Mouse (Mus musculus) liver, postnatal 0 days (tissue): Measurements from ENCODE around the gene Chst1. TPM values are rescaled to one million over a fixed set of nuclear protein-coding genes. Genes with fewer than 3 reads are reported as not detected.

Source experiments
- ATAC-seq: fragments of 200-750 bp; cut with Nextera tagmentation; 2 replicates; pipeline ENCODE4 v1.8.0; 2017; ENCODE audit warnings: mild to moderate bottlenecking, moderate library complexity
- DNase-seq: peaks from one replicate; pipeline ENCODE4 v3.0.0-alpha.2; 2016
- H3K27ac ChIP-seq: fragments of 300-500 bp; sonication (generic); 2 replicates; pipeline ENCODE4 v1.5.1; 2014; ENCODE audit warnings: antibody characterized with exemption, moderate library complexity, mild to moderate bottlenecking, low read depth
- H3K27me3 ChIP-seq: fragments of 300-500 bp; sonication (generic); 2 replicates; pipeline ENCODE4 v1.6.1; 2014; ENCODE audit warnings: low read length, control low read depth, mixed read lengths; ENCODE audit not compliant: insufficient read depth
- H3K36me3 ChIP-seq: fragments of 300-500 bp; sonication (generic); replicated peaks from 2 replicates; pipeline ENCODE4 v1.6.1; 2014; ENCODE audit warnings: mild to moderate bottlenecking, control low read depth, low read length, moderate library complexity, mixed read lengths; ENCODE audit not compliant: insufficient read depth
- H3K4me1 ChIP-seq: fragments of 300-500 bp; sonication (generic); 2 replicates; pipeline ENCODE4 v1.6.1; 2014; ENCODE audit warnings: antibody characterized with exemption, mild to moderate bottlenecking, control low read depth; ENCODE audit not compliant: insufficient read depth
- H3K4me2 ChIP-seq: fragments of 300-500 bp; sonication (generic); 2 replicates; pipeline ENCODE4 v1.6.1; 2014; ENCODE audit warnings: low read depth, mild to moderate bottlenecking, low read length, moderate library complexity, mixed read lengths
- H3K4me3 ChIP-seq: fragments of 300-500 bp; sonication (generic); 2 replicates; pipeline ENCODE4 v1.5.1; 2014; ENCODE audit warnings: low read depth, low read length
- H3K9ac ChIP-seq: fragments of 300-500 bp; sonication (generic); replicated peaks from 2 replicates; pipeline ENCODE4 v1.6.1; 2014; ENCODE audit warnings: mild to moderate bottlenecking, moderate library complexity
- H3K9me3 ChIP-seq: fragments of 300-500 bp; sonication (generic); 2 replicates; pipeline ENCODE4 v1.6.1; 2016; ENCODE audit warnings: mild to moderate bottlenecking, control low read depth, low read length, mixed read lengths
- CTCF ChIP-seq: sonication (generic); IDR thresholded peaks from 2 replicates; pipeline ENCODE4 v1.5.1; 2016; ENCODE audit warnings: antibody characterized with exemption, low read depth
- EP300 ChIP-seq: IDR thresholded peaks from 2 replicates; pipeline ENCODE4 v1.6.1; 2016; ENCODE audit warnings: antibody characterized with exemption, low read depth, mild to moderate bottlenecking
- WGBS: fragments of 180-500 bp; shearing (Covaris S2); extraction: QIAGEN DNeasy Blood & Tissue Kit; methylation state at CpG from one replicate; pipeline ENCODE4 v1.1.7; 2014; ENCODE audit not compliant: insufficient replicate concordance; 5-methylcytosine and 5-hydroxymethylcytosine counted together
- polyA plus RNA-seq: library from polyadenylated mRNA; unstranded; fragments of >200 nt; fragmentation: Nextera tagmentation; extraction: Ambion mirVana; gene quantifications from 2 replicates; pipeline ENCODE4 v1.2.1, GENCODE M21; 2015

Gene Chst1
- polyA plus RNA-seq, result 0.05 and 0.06 TPM in 2 replicates

DNA sequence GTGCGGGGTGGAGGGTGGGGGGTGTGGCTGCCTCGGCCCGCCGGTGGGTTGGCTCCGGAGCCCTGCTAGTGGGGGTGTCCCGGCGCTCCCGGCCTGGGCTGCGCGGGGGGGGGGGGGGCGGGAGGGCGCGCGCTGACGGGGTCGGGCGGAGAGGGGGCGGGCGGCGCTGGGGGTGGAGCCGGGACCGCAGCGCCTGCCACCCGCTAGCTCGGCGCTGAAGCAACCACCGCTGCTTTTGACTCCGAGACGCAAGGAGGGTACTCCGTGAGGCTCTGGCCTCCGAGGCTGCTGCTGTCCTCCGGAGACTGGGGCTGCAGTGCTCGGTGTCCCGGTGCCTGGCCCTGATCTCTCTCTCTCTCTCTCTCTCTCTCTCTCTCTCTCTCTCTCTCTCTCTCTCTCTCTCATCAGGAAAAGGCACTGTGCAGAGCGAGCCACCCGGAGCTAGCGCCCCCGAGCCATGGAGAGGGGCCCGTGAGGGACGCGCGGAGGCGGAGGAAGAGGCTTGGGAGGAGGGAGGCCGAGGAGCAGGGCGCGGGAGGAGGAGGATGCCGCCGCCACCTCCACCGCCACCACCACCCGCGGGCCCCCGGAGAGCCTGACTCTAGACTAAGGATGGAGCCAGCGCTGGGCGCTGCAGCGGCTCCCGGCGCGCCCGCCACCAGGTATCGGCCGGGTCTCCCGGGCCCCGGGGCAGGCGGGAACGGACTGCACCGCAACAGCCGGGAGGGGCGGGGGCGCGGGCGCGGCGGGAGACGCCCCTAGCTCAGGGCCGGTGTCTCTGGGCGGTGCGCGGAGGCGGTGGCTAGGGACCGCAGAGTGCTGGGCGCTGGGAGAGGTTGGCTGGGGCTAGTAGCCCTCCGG, at the start of gene Chst1:
Gene Chst1, plus strand, starts transcription at position 221 of the 861 bp plus-strand sequence.
- no peak for DNase-seq
- Histone ChIP-seq H3K36me3 (no peaks in the 10 kb centered on the region), H3K27me3 (peaks cover 52% of the 10 kb centered on the region), H3K9ac (no peak within 1 kb of the TSS), H3K4me1 (peaks cover 3% of the 10 kb centered on the region; the same call in 1 of the 2 replicates), H3K27ac (no peak within 1 kb of the TSS), H3K9me3 (no peaks in the 10 kb centered on the region), H3K4me2 (peak within 1 kb of the TSS; percentile 73), H3K4me3 (peak within 1 kb of the TSS; percentile 29)
- ATAC-seq, result no peak
- no peak for TF ChIP-seq CTCF
- no peak for TF ChIP-seq EP300
- 2% methylated on average over 36 of the region's 82 CpGs for WGBS

DNA sequence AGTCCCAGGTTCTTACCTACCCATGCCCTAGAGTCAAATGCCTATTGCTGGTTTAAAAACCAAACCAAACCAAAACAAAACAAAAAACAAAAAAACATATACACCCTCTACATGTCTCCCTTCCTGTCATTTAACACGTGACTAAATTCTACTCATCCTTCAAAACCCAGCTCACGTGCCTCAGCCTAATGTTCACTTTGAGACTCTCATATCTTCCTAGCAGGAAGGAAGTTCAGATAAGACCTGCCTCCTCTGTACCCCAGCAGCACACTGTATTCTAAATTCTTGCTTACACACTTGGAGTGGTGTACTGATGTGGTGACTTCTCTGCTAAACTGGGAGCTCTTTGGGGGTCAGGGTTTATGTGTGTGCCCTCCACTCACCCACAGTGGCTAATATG, 49.5 kb upstream of the Chst1 start:
- no peak overlapping the region for H3K4me3 ChIP-seq
- H3K4me1 ChIP-seq, result no peaks in the 10 kb centered on the region; the same call in 1 of the 2 replicates
- 16% methylated on average over 2 of the region's 2 CpGs for WGBS
- no peak overlapping the region for H3K27ac ChIP-seq
- no peaks in the 10 kb centered on the region for H3K27me3 ChIP-seq
- no peak overlapping the region for H3K4me2 ChIP-seq
- H3K9ac ChIP-seq, result no peak overlapping the region
- no peak for ATAC-seq
- H3K9me3 ChIP-seq, result no peaks in the 10 kb centered on the region
- no peaks in the 10 kb centered on the region for H3K36me3 ChIP-seq
- TF ChIP-seq CTCF (no peak), EP300 (no peak)
- DNase-seq, result no peak

DNA sequence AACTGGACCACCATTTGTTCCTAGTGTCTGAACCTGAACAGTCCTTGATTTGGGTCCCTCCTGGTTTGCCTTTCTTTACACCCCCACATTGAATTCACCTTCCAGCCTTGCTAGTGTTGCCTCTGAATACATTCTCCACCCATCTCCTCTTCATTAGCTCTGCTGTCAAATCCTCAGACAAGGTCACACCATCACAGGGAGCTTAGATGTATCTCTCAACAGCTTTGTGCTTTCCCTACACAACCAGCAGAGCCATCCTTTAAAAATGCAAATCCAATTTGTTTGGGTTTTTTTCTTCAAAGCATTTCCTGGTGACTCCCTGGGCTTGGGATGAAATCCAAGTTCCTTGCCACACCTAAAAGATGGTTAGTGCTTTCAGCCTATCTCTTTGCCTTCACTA, 45.0 kb upstream of the Chst1 start:
- ATAC-seq (no peak), DNase-seq (no peak)
- Histone ChIP-seq H3K4me2 (no peak overlapping the region), H3K9me3 (no peaks in the 10 kb centered on the region), H3K27ac (no peak overlapping the region), H3K36me3 (no peaks in the 10 kb centered on the region), H3K4me1 (no peaks in the 10 kb centered on the region), H3K9ac (no peak overlapping the region), H3K4me3 (no peak overlapping the region), H3K27me3 (no peaks in the 10 kb centered on the region)
- TF ChIP-seq EP300, result no peak
- no peak for TF ChIP-seq CTCF

DNA sequence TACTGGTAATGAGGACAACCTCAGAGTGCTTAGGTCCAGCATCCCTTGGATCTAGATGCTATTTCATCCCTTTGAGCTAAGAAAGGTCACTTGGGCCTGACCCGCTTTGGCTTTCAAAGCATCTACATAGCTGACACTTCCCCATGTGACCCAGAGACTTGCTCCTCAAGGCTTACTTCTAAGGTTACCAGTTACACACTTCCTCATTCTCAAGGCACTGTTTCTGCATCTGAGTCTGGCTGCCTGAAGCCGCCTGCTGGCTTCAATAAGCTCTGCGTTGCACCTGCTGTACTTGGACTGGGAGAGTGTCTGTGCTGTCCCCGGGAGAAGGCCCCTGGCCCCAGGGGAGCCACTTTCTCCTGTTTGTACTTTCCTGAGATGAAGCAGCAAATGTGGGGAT, 36.6 kb upstream of the Chst1 start:
- Histone ChIP-seq H3K27ac (no peak overlapping the region), H3K9ac (no peak overlapping the region), H3K4me1 (no peaks in the 10 kb centered on the region), H3K36me3 (no peaks in the 10 kb centered on the region), H3K27me3 (no peaks in the 10 kb centered on the region), H3K4me2 (no peak overlapping the region), H3K4me3 (no peak overlapping the region), H3K9me3 (peaks cover 7% of the 10 kb centered on the region; the same call in 1 of the 2 replicates)
- WGBS, result 29% methylated on average over 4 of the region's 4 CpGs
- DNase-seq, result no peak
- no peak for ATAC-seq
- TF ChIP-seq EP300 (no peak), CTCF (peak; percentile 27)

DNA sequence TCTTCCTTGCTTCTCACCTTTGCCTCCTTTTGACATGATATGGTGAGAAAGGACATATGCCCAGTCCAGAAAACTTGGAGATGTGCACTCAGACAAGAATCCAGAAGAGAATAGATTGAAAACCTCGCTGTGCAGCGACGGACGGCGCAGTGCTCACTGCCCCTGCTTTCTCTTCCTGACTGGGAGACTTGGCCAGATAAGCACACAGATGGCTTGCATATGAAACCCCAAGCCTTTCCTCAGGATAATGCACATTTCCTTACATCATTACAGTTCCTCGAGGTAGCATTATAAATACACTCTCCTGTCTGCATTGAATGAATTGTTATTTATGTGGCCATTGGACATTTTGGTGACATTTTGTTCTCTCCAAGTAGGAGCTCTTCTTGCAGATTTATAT, 28.9 kb upstream of the Chst1 start:
- H3K36me3 ChIP-seq, result no peaks in the 10 kb centered on the region
- no peak for DNase-seq
- H3K27me3 ChIP-seq, result no peaks in the 10 kb centered on the region
- H3K4me1 ChIP-seq, result no peaks in the 10 kb centered on the region
- no peak overlapping the region for H3K4me2 ChIP-seq
- H3K27ac ChIP-seq, result no peak overlapping the region
- H3K9me3 ChIP-seq, result peaks cover under 1% of the 10 kb centered on the region; the same call in 1 of the 2 replicates
- ATAC-seq, result no peak
- TF ChIP-seq CTCF (no peak), EP300 (no peak)
- WGBS, result 52% methylated on average over 6 of the region's 6 CpGs
- no peak overlapping the region for H3K9ac ChIP-seq
- no peak overlapping the region for H3K4me3 ChIP-seq

DNA sequence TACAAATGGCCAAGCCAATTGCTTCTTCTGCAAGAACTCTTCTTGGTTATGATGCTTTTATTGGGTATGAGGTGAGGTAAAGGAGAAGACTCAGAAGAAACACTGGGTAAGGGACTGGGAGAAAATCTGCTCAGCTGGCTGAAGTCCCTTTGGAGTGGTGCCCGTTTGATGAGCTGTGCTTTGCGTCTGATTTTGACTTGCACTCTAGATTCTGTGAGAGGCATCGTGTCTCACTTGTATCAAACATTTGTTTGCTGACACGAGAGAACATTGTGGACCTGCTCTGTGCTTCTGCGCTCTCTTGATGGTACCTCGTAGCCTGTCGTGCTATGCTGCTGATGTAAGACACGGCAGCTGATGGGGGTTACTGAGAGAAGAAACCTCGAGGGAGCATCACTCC, 21.7 kb upstream of the Chst1 start:
- ATAC-seq (no peak), DNase-seq (no peak)
- TF ChIP-seq EP300, result no peak
- no peak for TF ChIP-seq CTCF
- no peak overlapping the region for H3K9ac ChIP-seq
- H3K9me3 ChIP-seq, result no peaks in the 10 kb centered on the region
- H3K4me1 ChIP-seq, result peaks cover 3% of the 10 kb centered on the region; the same call in 1 of the 2 replicates
- H3K27me3 ChIP-seq, result no peaks in the 10 kb centered on the region
- WGBS, result 68% methylated on average over 9 of the region's 9 CpGs
- no peak overlapping the region for H3K27ac ChIP-seq
- H3K4me3 ChIP-seq, result no peak overlapping the region
- H3K4me2 ChIP-seq, result no peak overlapping the region
- H3K36me3 ChIP-seq, result no peaks in the 10 kb centered on the region
